Mouse (Mus musculus) liver, adult 2 months (tissue): Measurements from ENCODE around the gene Rmdn3. TPM values are rescaled to one million over a fixed set of nuclear protein-coding genes. Genes with fewer than 3 reads are reported as not detected.
A peak's percentile ranks its signal among the peaks of the same experiment; 100 is the strongest.

Experiments used
- DNase-seq: peaks from one replicate; pipeline ENCODE4 v3.0.0-alpha.2; 2011; ENCODE audit warnings: low read depth, low spot score; ENCODE audit errors: extremely low read depth
- H3K27ac ChIP-seq: fragments of 200-500 bp; replicated peaks from 2 replicates; pipeline ENCODE4 v1.5.1; 2012; ENCODE audit warnings: low read depth, mild to moderate bottlenecking, control low read depth, inconsistent platforms, low read length; ENCODE audit not compliant: insufficient read depth
- H3K27me3 ChIP-seq: fragments of 200-500 bp; 2 replicates; pipeline ENCODE4 v1.6.1; 2012; ENCODE audit warnings: mild to moderate bottlenecking, moderate library complexity, low read length, inconsistent platforms; ENCODE audit not compliant: control insufficient read depth, insufficient read depth
- H3K36me3 ChIP-seq: fragments of 200-500 bp; 2 replicates; pipeline ENCODE4 v1.6.1; 2012; ENCODE audit warnings: low read length, inconsistent platforms; ENCODE audit not compliant: control insufficient read depth, insufficient read depth
- H3K4me1 ChIP-seq: fragments of 200-500 bp; 2 replicates; pipeline ENCODE4 v1.6.1; 2011; ENCODE audit warnings: low read length; ENCODE audit not compliant: control insufficient read depth, insufficient read depth
- H3K4me3 ChIP-seq: fragments of 200-500 bp; 2 replicates; pipeline ENCODE4 v1.5.1; 2011; ENCODE audit warnings: low read depth, mild to moderate bottlenecking, control low read depth, low read length, moderate library complexity; ENCODE audit not compliant: insufficient read depth
- H3K79me2 ChIP-seq: fragments of 200-500 bp; 2 replicates; pipeline ENCODE4 v1.6.1; 2012; ENCODE audit warnings: inconsistent platforms, mild to moderate bottlenecking, low read length, moderate library complexity; ENCODE audit not compliant: control insufficient read depth, insufficient read depth
- H3K9ac ChIP-seq: fragments of 200-500 bp; 2 replicates; pipeline ENCODE4 v1.6.1; 2012; ENCODE audit warnings: low read depth, mild to moderate bottlenecking, control low read depth, inconsistent platforms, low read length
- CTCF ChIP-seq: fragments of 200-500 bp; IDR thresholded peaks from 2 replicates; pipeline ENCODE4 v1.5.1; 2011; ENCODE audit warnings: low read depth, low read length, control low read depth
- POLR2A ChIP-seq: fragments of 200-500 bp; IDR thresholded peaks from 2 replicates; pipeline ENCODE4 v1.6.1; 2011; ENCODE audit warnings: low read length, control low read depth; ENCODE audit not compliant: insufficient read depth; ENCODE audit errors: extremely low read depth
- WGBS: fragments of 180-500 bp; shearing (Covaris S2); methylation state at CpG from one replicate; pipeline ENCODE4 v1.1.7; 2018; 5-methylcytosine and 5-hydroxymethylcytosine counted together
- polyA plus RNA-seq: library from polyadenylated mRNA; depleted of rRNA; stranded (reverse); fragments of >200 nt; gene quantifications from 2 replicates; pipeline ENCODE4 v1.2.3, GENCODE M21; 2012
- total RNA-seq: library from RNA; depleted of rRNA; stranded (reverse); fragments of >200 nt; gene quantifications from 2 replicates; pipeline ENCODE4 v1.2.3, GENCODE M21; 2014

Gene Rmdn3
- total and polyA plus RNA-seq, 2 experiments = 26.4 to 63.6 TPM

- H3K79me2 ChIP-seq = no peaks in the 10 kb centered on the region
- H3K36me3 ChIP-seq = no peaks in the 10 kb centered on the region; the same call in 1 of the 2 replicates
- no peak for DNase-seq
- H3K9ac ChIP-seq = no peak overlapping the region
- H3K27ac ChIP-seq = no peak overlapping the region
- H3K4me1 ChIP-seq = no peaks in the 10 kb centered on the region
- 91% methylated on average over 7 of the region's 7 CpGs for whole genome bisulfite sequencing
- no peaks in the 10 kb centered on the region for H3K27me3 ChIP-seq
- TF ChIP-seq POLR2A = no peak
- TF ChIP-seq CTCF = no peak
- H3K4me3 ChIP-seq = no peak overlapping the region
Measured at GRCm38 (mm10) chr2:119182914-119183313, 26.1 kb upstream of the Rmdn3 start.

GRCm38 (mm10) chr2:119177384-119177939 lies 20.6 kb upstream of the Rmdn3 start:
- Histone ChIP-seq H3K27ac (no peak overlapping the region), H3K36me3 (no peaks in the 10 kb centered on the region), H3K79me2 (no peaks in the 10 kb centered on the region), H3K4me3 (no peak overlapping the region), H3K27me3 (no peaks in the 10 kb centered on the region), H3K4me1 (0 out of 2 replicates have a peak, but pooled peaks cover under 1% of the 10 kb centered on the region), H3K9ac (no peak overlapping the region)
- DNase-seq = no peak
- WGBS = 76% methylated on average over 5 of the region's 5 CpGs
- TF ChIP-seq POLR2A (no peak), CTCF (no peak)

- no peak overlapping the region for H3K9ac ChIP-seq
- DNase-seq = peak; percentile 55
- H3K27me3 ChIP-seq = no peaks in the 10 kb centered on the region
- H3K4me3 ChIP-seq = no peak overlapping the region
- H3K36me3 ChIP-seq = no peaks in the 10 kb centered on the region
- no peaks in the 10 kb centered on the region for H3K79me2 ChIP-seq
- H3K4me1 ChIP-seq = 0 out of 2 replicates have a peak, but pooled peaks cover 2% of the 10 kb centered on the region
- WGBS = 26% methylated on average over 3 of the region's 3 CpGs
- no peak overlapping the region for H3K27ac ChIP-seq
- TF ChIP-seq CTCF = no peak
- TF ChIP-seq POLR2A = no peak
Measured at GRCm38 (mm10) chr2:119176761-119177160, 19.9 kb upstream of the Rmdn3 start.

GRCm38 (mm10) chr2:119175614-119176013 lies 18.8 kb upstream of the Rmdn3 start:
- DNase-seq = no peak
- no peaks in the 10 kb centered on the region for H3K27me3 ChIP-seq
- no peaks in the 10 kb centered on the region for H3K79me2 ChIP-seq
- WGBS = 73% methylated on average over 6 of the region's 6 CpGs
- H3K4me1 ChIP-seq = 0 out of 2 replicates have a peak, but pooled peaks cover 2% of the 10 kb centered on the region
- H3K9ac ChIP-seq = no peak overlapping the region
- TF ChIP-seq CTCF = no peak
- TF ChIP-seq POLR2A = no peak
- H3K4me3 ChIP-seq = no peak overlapping the region
- no peaks in the 10 kb centered on the region for H3K36me3 ChIP-seq
- 0 out of 2 replicates have a peak overlapping the region, but pooled peaks have one; percentile 10 for H3K27ac ChIP-seq

- Histone ChIP-seq H3K4me1 (0 out of 2 replicates have a peak, but pooled peaks cover 2% of the 10 kb centered on the region), H3K4me3 (no peak overlapping the region), H3K27ac (no peak overlapping the region), H3K27me3 (no peaks in the 10 kb centered on the region), H3K79me2 (no peaks in the 10 kb centered on the region), H3K36me3 (no peaks in the 10 kb centered on the region), H3K9ac (no peak overlapping the region)
- WGBS = 85% methylated on average over 14 of the region's 14 CpGs
- no peak for DNase-seq
- TF ChIP-seq CTCF = no peak
- TF ChIP-seq POLR2A = no peak
Measured at GRCm38 (mm10) chr2:119174866-119175265, 18.0 kb upstream of the Rmdn3 start.

GRCm38 (mm10) chr2:119173991-119174651 lies 17.3 kb upstream of the Rmdn3 start, which contains the start of gene Gm14137:
TSS of gene Gm14137 (plus strand) at chr2:119174509.
- no peaks in the 10 kb centered on the region for H3K36me3 ChIP-seq
- H3K4me3 ChIP-seq = no peak within 1 kb of the TSS
- H3K4me1 ChIP-seq = 0 out of 2 replicates have a peak, but pooled peaks cover 2% of the 10 kb centered on the region
- no peak for DNase-seq
- H3K27ac ChIP-seq = 0 out of 2 replicates have a peak within 1 kb of the TSS, but pooled peaks have one; percentile 10
- H3K27me3 ChIP-seq = no peaks in the 10 kb centered on the region
- 76% methylated on average over 8 of the region's 8 CpGs for WGBS
- TF ChIP-seq CTCF = no peak
- no peak for TF ChIP-seq POLR2A
- H3K9ac ChIP-seq = no peak within 1 kb of the TSS
- no peaks in the 10 kb centered on the region for H3K79me2 ChIP-seq
